Mouse (Mus musculus) olfactory bulb, adult 2 months (tissue): ENCODE data around the gene Arglu1.

Source experiments
- CTCF ChIP-seq: fragments of 200-500 bp; IDR thresholded peaks from 2 replicates; pipeline ENCODE4 v1.5.1; 2012; ENCODE audit warnings: low read depth, mild to moderate bottlenecking, low read length, moderate library complexity; ENCODE audit not compliant: insufficient read depth
- POLR2A ChIP-seq: fragments of 200-500 bp; IDR thresholded peaks from 2 replicates; pipeline ENCODE4 v1.6.1; 2012; ENCODE audit warnings: mild to moderate bottlenecking, low read depth, low read length, moderate library complexity; ENCODE audit not compliant: insufficient read depth

GRCm38 (mm10) chr8:8674864-8675263 lies 15.5 kb downstream of the Arglu1 start:
- TF ChIP-seq CTCF = no peak
- TF ChIP-seq POLR2A = no peak
